Mouse (Mus musculus): Measurements from ENCODE around the gene Nudt8.

GRCm38 (mm10) chr19:4051016-4051415 lies 50.6 kb downstream of the Nudt8 start:
- no peak for TF ChIP-seq POLR2A (IDR thresholded peaks at IDR 0.05; ENCODE audit: low read depth, low read length)
- no peak for TF ChIP-seq CTCF (IDR thresholded peaks at IDR 0.05; ENCODE audit: borderline replicate concordance, insufficient read depth, low read length)
